Mouse (Mus musculus): Measurements from ENCODE around the gene Exoc1.

DNA sequence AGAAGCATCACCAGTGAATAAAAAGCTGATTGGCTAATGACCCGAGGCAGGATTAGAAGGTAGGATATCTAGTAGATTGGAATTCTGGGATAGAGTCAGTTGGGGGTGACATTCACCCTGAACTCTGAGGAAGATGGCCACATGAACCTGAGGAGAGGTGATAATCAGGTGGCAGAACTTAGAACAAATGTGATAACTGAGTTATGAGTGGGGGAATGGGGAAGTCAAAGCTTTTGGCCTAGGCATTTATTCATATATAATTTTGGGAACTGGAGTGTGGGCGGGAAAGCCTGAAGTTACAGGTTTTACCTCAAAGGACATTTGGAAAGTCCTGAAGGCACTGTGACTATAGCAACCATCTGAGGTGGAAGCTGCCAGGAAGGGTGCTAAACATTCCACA is 56.3 kb downstream of the Exoc1 start:
- TF ChIP-seq CTCF (IDR thresholded peaks at IDR 0.05) (no peak), EP300 (IDR thresholded peaks at IDR 0.05) (no peak)
